Mouse (Mus musculus) cortical plate, adult 2 months (tissue): ENCODE measurements around the gene Pla2g5. TPM values are rescaled to one million over a fixed set of nuclear protein-coding genes. Genes with fewer than 3 reads are reported as not detected.
A peak's percentile ranks its signal among the peaks of the same experiment; 100 is the strongest.

Source experiments
- H3K27ac ChIP-seq: fragments of 200-500 bp; 2 replicates; pipeline ENCODE4 v1.5.1; 2012; ENCODE audit warnings: low read length, control low read depth, inconsistent platforms; ENCODE audit not compliant: insufficient read depth
- H3K4me1 ChIP-seq: fragments of 200-500 bp; 2 replicates; pipeline ENCODE4 v1.6.1; 2011; ENCODE audit warnings: low read length; ENCODE audit not compliant: control insufficient read depth, insufficient read depth
- H3K4me3 ChIP-seq: fragments of 200-500 bp; 2 replicates; pipeline ENCODE4 v1.5.1; 2011; ENCODE audit warnings: mild to moderate bottlenecking, low read length, control low read depth; ENCODE audit not compliant: insufficient read depth
- CTCF ChIP-seq: fragments of 200-500 bp; IDR thresholded peaks from 2 replicates; pipeline ENCODE4 v1.5.1; 2011; ENCODE audit warnings: mild to moderate bottlenecking, control low read depth, low read length; ENCODE audit not compliant: insufficient read depth; ENCODE audit errors: extremely low read depth
- POLR2A ChIP-seq: fragments of 200-500 bp; IDR thresholded peaks from 2 replicates; pipeline ENCODE4 v1.6.1; 2011; ENCODE audit warnings: mild to moderate bottlenecking, low read length, control low read depth; ENCODE audit not compliant: insufficient read depth; ENCODE audit errors: extremely low read depth
- polyA plus RNA-seq: library from polyadenylated mRNA; depleted of rRNA; stranded (reverse); fragments of >200 nt; gene quantifications from 2 replicates; pipeline ENCODE4 v1.2.3, GENCODE M21; 2012

Gene Pla2g5
- polyA plus RNA-seq, 1 experiment = 4.2 TPM

DNA sequence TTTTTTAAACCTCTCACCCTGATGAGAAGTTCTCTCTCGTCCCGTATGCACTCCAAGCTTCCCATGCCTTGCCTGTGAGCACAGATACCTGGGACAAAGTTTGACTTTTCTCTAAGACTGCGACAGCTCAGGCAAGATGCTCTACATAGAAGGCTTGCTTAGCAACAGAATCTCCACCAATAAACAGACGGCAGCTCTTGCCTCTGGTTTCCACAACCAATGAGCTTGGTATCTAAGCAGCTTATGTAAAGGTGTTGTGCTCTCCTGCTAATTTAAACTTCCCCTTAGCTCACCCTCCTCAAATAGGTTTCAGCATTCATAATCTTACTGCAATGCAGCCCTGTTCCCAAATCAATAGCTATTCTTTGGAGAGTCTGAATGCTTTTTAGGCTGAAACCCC lies 61.7 kb downstream of the Pla2g5 start:
- 0 out of 2 replicates have a peak, but pooled peaks have one; percentile 4 for TF ChIP-seq POLR2A
- no peak for TF ChIP-seq CTCF
- peaks cover 14% of the 10 kb centered on the region for H3K4me1 ChIP-seq
- no peak overlapping the region for H3K4me3 ChIP-seq
- peak overlapping the region; percentile 96 for H3K27ac ChIP-seq

DNA sequence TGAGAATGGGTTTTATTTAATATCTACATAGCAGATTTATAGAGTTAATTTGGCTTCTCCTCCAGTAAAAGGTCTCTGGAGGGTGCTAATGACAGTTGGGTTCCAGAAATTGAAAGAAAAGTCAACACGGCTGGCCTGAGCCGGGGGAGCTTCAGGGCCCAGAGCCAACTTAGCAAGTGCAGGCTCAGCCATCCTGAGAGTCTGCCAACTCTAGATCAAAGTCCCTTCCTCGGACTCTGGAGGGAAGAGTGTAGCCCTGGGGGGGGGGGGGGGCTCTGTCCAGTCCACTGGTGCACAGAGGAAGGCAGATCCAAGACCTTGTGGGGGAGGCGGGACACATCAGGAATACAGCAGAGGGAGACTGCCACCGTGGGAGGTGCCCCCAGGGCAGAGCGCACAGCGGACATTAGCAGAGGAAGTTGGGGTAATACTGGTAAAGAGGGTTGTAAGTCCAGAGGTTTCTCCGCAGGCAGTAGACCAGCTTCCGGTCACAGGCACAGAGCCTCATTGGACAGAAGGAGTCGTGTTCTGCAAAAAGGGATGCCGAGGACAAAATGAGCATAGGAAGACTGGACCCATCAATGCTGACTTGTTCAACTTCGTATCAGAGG lies 63.0 kb downstream of the Pla2g5 start:
- Histone ChIP-seq H3K4me3 (no peak overlapping the region), H3K27ac (peak overlapping the region; percentile 82), H3K4me1 (peaks cover 9% of the 10 kb centered on the region)
- TF ChIP-seq CTCF = no peak
- no peak for TF ChIP-seq POLR2A

DNA sequence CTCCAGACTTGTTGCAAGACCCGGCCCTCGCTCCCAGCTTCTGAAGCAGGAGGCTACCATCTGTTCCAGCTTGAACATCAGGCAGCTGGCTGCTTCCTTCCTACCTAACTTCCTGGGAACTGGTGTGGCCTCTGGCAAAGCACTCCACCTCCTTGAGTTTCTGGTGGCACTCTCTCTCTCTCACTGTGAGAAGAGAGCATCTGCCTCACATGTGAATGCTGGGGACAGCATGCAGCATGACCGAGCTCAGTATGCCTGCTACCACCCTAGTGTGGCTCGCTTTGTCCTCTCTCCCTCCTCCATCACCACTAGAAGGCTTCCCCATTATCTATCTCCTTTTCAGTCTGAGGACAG lies 66.1 kb downstream of the Pla2g5 start:
- Histone ChIP-seq H3K4me3 (no peak overlapping the region), H3K4me1 (peaks cover 8% of the 10 kb centered on the region), H3K27ac (no peak overlapping the region)
- no peak for TF ChIP-seq CTCF
- TF ChIP-seq POLR2A = no peak

DNA sequence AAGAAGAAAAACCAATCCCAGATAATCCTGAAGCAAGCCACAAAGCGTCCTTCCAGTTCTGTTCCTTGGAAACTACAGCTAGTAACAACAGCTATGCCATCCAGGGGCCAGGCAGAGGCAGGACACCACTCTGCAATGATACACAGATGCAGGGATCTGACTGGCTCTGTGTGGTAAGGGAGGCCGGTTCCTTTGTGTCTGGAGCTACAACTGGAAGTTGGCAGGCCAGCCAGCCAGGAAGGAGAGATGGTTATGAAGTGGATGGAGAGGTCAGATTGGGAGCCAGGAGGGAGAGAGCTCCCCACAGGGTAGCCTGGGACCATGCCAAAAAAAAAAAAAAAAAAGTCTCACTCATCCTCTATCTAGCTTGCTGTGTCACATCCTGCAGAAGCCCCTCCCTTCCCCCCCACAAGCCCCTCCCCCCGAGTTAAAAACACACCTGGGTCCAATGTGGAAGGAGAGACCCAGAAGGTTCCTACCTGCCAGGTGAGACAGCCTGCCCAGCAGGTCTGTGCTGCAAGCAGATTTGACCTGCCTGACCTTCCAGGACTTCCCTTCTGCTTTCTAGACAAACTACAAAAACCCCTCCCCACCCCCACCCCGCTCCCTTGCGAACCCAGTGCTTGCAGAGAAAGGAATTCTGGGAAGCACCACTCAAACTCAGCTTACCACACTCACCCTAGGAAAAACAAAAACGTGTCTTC lies 66.6 kb downstream of the Pla2g5 start:
- Histone ChIP-seq H3K27ac (no peak overlapping the region), H3K4me1 (peaks cover 6% of the 10 kb centered on the region), H3K4me3 (no peak overlapping the region)
- TF ChIP-seq CTCF = no peak
- no peak for TF ChIP-seq POLR2A

DNA sequence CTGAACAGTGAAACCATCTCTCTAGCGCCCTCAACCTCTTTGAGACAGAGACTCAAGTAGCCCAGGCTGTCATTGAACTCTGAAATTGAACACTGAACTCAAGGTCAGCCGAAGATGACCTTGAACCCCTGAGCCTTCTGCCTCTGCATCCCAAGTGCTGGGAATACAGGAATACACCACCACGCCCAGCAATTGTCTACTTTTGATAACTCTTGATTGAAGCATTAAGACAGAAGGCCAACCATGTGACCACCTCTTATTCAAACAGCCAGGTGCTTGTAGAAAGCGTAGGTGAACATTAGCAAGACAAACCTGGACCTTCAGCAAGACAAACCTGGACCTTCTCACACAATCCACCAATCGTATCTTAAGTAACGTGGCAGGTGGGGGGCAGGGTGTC lies 68.9 kb downstream of the Pla2g5 start:
- TF ChIP-seq POLR2A = no peak
- TF ChIP-seq CTCF = no peak
- Histone ChIP-seq H3K27ac (no peak overlapping the region), H3K4me1 (no peaks in the 10 kb centered on the region; the same call in 1 of the 2 replicates), H3K4me3 (no peak overlapping the region)

DNA sequence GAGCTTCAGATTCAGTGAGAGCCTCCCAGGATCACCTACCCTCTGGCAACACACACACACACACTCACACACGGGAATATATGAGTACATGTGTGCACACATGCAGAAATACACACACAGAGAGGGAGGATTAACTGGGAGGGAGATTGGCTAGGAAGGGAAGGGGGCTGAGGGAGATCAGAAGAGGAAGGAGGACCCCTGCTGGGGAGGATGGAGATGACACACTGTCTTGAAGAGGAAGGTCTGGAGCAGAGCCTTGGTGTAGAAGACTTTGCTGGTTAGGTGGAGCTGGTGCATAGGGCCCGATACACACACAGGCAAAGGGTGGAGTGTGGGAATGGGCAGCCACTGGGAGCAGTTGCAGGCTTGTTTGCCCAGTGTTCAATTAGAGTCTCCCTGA lies 70.0 kb downstream of the Pla2g5 start:
- TF ChIP-seq POLR2A = no peak
- peak; percentile 77 for TF ChIP-seq CTCF
- Histone ChIP-seq H3K4me1 (peaks cover 2% of the 10 kb centered on the region), H3K27ac (no peak overlapping the region), H3K4me3 (no peak overlapping the region)

DNA sequence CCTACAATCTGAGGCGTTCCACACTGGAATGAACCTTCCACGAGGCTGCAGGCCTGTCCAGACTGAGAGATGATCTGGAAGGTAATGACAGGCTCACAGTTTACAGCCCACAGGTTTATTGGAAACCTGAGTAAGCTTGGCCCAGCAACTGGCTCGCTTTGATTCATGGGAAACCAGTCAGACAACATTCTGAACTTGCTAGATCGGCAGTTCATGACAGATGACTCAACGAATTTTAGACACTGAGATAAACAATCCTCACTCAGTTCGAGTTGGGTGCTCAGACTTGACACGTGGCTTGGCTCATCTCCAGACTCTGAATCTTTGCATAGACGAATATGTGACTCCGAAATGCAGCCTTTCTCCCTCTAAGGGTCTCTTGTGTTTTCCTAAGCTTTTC lies 70.7 kb downstream of the Pla2g5 start:
- peaks cover 5% of the 10 kb centered on the region for H3K4me1 ChIP-seq
- no peak overlapping the region for H3K27ac ChIP-seq
- H3K4me3 ChIP-seq = no peak overlapping the region
- TF ChIP-seq POLR2A (no peak), CTCF (no peak)

DNA sequence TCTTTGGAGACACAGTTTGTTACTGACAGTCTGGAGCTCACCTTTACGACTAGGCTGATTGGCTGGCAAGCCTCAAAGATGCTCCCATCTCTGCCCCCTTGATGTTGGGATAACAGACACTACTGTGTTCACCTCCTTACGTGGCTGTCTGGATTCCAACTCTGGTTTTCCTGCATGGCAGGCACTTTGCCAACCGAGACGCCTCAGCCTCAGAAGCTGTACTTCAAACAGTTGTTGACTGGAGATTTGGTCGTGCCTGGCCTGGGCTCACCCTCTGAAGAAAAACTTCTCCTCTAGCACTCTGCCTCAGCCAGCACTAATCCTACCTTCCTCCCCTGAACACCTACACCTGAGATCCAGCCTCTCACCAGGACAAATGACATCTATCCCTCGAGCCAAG lies 71.8 kb downstream of the Pla2g5 start:
- H3K4me1 ChIP-seq = peaks cover 7% of the 10 kb centered on the region
- H3K4me3 ChIP-seq = no peak overlapping the region
- H3K27ac ChIP-seq = no peak overlapping the region
- TF ChIP-seq POLR2A = no peak

DNA sequence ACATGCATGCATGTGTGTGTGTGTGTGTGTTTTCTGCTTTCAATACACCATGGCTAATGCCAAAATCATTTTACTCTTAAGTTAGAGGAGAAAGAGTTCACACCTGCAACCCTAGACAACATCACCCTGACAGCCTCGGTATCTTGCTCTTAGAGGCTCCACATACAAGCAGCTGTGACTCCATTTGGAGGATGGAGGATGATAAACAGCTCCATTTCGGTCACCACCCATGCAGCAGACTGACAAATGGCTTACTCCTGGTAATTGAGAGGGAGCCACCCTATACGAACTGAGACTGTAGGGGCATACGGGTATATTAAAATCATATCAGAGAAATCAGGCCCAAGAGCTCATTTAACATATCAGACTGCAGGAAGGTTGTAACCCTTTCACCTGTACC lies 74.9 kb downstream of the Pla2g5 start:
- Histone ChIP-seq H3K4me1 (peaks cover 7% of the 10 kb centered on the region), H3K4me3 (no peak overlapping the region), H3K27ac (no peak overlapping the region)
- TF ChIP-seq POLR2A = no peak
- no peak for TF ChIP-seq CTCF

DNA sequence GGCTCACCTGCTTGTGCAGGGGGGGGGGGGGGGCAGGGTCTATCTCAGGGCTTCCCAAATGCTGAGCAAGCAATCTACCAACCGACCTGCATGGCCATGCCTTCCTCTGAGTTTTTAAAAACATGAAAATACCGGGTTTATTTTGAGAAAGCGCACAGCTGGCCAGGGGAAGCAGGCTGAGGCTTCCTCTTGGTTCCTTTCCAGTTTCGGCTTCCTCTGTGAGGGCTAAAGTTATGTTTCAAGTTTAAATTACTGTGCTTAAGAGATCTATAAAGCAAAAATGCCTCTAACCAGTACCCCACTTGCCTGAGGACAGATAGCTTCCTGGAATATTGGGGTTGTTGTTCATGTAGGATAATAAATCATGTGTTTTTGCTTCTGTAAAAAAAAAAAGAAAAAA lies 77.1 kb downstream of the Pla2g5 start:
- H3K27ac ChIP-seq = no peak overlapping the region
- TF ChIP-seq POLR2A (no peak), CTCF (no peak)
- no peak overlapping the region for H3K4me3 ChIP-seq
- peaks cover 7% of the 10 kb centered on the region for H3K4me1 ChIP-seq
